Mouse (Mus musculus) myocyte (in vitro differentiated cells): Measurements from ENCODE around the gene Agpat1.

ENCODE experiments used
- MYOG ChIP-seq, 3 experiments: IDR thresholded peaks; one replicate each; pipeline ENCODE4 v1.6.1; 2011; ENCODE audit warnings: control low read depth in 2 of 3, low read depth in 2 of 3, mild to moderate bottlenecking in 2 of 3; ENCODE audit not compliant: insufficient read length in 2 of 3, control insufficient read depth in 1 of 3, insufficient read depth in 1 of 3
- POLR2A ChIP-seq: IDR thresholded peaks from one replicate; pipeline ENCODE4 v1.6.1; 2011; ENCODE audit warnings: low read depth, mild to moderate bottlenecking, control low read depth, moderate library complexity; ENCODE audit not compliant: insufficient read length
- USF1 ChIP-seq: IDR thresholded peaks from one replicate; pipeline ENCODE4 v1.6.1; 2011; ENCODE audit warnings: low read depth, mild to moderate bottlenecking, control low read depth, moderate library complexity

GRCm38 (mm10) chr17:34559116-34559515, 44.9 kb upstream of the Agpat1 start:
- TF ChIP-seq MYOG (IDR thresholded peaks at IDR 0.05; ENCODE audit: control insufficient read depth in 1 of 3, insufficient read depth in 1 of 3, insufficient read length in 2 of 3, low read depth in 2 of 3) (no peak), POLR2A (no peak), USF1 (no peak)
